Mouse (Mus musculus): ENCODE data around the gene Eid3.

Gene Eid3

DNA sequence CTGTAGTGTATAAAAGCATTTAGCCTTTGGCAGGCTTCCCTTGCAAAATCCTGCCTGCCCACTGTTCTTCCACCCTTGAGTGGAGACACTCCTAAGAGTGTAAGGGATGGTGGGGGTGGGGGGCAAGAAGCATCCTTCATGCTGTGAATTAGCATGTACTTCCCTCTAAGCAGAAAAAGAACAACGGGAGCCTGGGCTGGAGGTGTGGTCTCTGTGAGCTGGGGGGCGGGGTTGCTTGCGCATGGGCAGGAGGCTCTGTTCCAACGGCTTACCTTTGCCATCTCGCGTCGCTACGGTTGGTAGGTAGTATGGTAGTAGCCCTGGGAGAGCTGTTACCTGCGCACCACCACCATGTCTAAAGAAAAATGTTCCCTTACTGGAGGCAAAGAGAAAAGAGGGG, at the start of gene Eid3:
Gene Eid3, plus strand, starts transcription at position 271 of the 400 bp plus-strand sequence.
- in situ Hi-C loops (cut with MboI, MseI): loop anchor here (10.0 kb wide), 1 partner anchor 222 kb away; no protein-coding TSS in a partner anchor

DNA sequence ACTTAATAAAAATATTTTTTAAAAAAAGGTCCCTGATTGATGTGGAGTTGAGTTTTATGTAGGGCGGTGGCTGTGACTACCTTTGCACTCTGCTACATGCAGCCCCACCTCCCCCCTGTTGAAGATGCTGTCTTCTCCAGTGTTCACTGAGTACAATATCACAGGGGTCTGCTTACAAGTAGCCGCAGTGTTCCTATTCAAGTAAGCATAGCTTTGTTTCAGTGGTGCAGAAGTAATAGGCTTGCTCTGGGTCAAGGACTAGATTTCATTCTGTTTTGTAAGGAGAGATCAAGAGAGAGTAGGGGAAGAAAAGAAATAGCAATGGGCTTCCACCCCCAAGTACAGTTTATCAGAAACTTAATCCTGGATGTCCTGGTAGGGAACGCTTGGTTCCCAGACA, 48.9 kb upstream of the Eid3 start:
- in situ Hi-C loops (cut with MboI, MseI): no loop called here

DNA sequence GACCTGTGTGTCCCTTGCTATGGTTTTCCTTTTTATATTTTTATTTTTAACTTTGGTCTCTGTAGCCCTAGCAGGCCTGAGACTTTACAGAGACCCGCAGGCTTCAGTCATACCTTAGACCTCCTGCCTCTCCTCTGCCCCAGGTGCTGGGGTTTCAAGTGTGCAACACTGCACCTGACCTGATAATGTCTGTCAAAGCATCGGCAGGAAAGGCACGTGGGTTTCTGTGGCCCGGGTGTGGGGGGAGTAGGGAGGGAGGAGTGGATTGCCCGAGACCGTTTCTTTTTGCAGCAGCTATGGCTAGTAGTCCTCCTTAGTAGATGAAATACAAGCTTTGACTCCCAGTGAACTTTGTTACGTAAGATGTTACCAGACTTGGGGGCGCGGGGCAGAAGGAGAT, 48.5 kb upstream of the Eid3 start:
- in situ Hi-C loops (cut with MboI, MseI): no loop called here

DNA sequence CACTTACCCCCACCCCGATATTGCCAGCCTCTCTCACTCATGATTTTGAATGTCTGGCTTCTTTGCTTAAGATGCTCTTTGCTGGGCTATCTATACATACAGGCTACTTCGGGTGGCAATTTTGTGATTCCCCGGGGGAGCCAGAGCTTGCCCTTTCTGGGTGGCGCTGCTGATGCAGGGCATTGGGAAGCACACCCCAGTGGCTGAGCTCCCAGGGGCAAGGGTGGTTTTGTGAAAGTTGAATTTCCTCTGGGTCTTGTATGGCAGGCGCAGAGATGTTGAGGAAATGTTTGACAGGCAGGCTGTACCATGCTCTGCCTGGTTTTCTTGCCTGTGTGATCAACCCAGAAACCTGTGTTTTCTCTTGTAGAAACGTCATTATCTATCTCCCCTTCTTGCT, 47.8 kb upstream of the Eid3 start:
- in situ Hi-C loops (cut with MboI, MseI): no loop called here

DNA sequence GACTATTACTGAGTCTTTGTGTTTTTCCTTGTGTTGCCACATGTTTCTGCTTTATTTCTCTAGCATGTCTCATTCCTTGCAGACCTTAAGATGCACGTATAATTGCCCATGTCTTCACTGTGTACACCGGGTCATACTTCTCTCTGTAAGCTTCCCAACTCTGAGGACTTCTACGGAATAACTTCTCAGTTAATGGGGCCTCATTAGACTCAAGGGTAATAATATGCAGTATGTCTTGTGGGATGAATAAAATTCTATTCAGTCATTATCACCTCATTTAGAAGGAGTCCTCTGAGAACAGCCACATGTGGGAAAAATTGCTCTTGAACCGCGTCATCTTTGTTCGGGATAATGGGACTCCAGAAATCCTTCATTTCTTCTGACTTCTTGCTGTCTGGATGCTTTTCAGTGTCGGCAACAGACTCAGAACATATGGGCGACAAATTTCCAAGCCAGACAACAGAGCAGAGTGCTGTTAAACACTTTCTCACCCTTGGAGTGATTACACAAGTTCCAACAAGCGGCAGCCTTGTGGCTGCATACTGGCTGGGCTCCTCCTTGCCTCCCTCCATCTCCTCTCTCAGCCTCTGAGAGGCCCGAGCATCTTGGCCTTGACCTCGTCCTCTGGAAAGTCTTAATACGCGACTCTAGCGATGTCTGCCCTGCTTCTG, 43.2 kb upstream of the Eid3 start:
- in situ Hi-C loops (cut with MboI, MseI): no loop called here

DNA sequence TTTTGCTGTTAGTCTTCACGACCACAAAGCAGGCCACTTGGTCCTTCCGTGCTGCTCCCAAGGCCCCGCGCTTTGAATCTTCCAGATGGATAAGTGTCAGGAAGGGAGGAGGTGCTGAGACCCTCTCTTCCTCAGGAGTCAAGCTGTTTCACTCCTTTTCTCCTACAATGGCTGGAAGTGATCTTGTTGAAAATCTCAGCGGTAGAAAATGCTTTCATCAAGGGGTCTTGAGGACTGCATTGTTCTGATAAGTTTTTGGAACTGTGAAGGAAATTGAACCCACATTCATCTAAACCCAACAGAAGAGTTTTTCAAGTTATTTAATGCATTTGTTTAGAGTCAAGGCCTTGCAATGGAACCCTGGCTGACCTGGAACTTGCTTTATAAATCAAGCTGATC, 42.6 kb upstream of the Eid3 start:
- in situ Hi-C loops (cut with MboI, MseI): no loop called here

DNA sequence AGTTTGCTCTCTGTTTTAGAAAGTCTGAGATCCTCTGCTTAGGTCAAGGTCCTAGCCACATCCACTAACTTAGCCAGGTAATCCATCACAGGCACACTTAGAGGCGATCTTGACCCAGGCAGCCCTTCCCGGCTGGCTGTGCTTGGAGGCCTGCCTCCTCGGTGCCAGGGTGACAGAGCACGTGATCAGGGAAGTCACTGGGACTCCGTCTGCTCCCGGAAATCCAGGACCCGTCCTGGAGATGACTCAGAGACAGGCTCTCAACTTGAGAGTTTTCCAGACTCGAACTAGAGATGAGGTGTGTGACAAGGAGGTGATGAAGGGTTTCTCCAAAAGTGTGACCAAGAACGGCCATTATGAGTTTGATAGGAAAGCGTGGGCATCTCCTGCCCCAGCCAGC, 41.9 kb upstream of the Eid3 start:
- in situ Hi-C loops (cut with MboI, MseI): no loop called here

DNA sequence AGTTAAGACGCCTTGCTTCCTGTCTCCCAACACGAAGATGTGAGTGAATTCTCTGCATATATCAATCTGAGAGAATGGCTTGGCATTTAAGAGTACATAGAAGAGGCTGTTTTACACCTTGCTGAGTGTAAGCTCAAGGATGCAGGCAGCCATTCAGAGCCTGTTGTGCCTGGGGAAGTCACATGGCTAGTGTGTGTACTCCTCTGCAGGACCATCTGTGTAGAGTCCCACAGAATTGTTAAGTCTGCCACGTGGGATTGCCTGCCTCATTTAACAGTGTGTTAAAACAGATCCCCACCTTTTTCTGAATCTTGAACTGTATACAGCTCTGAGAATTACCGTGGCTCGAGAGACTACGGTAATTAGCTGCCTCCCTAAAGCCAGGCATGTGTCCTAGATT, 39.9 kb upstream of the Eid3 start:
- in situ Hi-C loops (cut with MboI, MseI): no loop called here

DNA sequence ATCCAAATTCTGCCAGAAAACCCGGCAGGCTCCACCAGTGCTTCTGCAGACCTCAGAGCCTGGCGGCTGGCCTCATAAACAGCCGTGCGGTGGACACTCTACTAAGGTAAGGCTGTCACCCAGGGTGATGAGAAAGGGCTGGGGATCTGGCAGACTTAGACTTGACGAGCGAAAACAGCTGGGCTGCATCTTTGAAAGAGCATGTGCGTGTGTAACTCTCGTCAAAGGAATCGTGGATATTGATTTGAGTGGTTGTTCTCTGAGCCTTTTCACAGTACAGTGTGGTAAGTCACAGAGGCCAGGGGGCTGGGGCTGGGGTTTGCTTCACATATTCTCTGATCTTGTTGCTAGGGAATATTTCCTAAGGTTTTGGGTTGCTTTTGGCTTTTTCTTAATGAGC, 32.5 kb upstream of the Eid3 start, which contains the start of gene Txnrd1:
Gene Txnrd1, plus strand, starts transcription at position 26 of the 400 bp plus-strand sequence.
- in situ Hi-C loops (cut with MboI, MseI): no loop called here

DNA sequence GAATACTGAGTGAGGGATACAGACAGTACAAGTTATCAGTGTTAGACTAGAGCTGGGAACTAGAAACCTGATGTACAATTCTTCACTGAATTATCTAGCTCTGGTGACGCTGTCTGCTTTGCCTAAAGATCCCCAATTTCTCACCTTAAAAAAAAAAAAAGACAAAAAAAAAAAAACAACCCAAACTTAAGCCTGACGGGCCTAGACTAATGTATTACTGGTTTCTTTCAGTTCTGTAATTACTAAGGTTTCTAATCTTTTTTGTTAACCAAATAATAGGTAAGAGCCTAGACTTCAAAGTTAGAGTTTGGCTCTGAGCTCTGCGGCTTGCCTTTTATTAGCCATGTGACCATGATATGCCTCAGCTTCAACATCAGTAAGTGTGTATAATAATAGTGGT, 30.5 kb upstream of the Eid3 start:
- in situ Hi-C loops (cut with MboI, MseI): no loop called here

DNA sequence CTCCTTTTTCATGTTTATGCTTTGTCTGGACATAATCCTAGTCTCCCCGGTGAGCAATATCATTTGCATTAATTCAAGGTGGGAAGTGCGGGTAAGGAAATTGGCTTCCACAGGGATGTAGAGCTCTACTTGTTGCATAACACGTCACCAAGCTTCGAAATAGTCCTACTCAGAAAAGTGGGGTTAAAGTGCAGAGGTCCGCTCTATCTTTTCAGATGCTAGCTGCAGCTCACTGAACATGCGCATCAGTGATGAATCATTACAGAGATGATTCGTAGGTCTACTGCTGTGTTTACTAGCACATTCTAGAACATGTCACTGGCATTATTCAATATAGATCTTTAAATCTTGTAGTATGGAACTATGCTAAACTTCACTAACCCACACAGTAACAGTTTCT, 28.0 kb upstream of the Eid3 start:
- in situ Hi-C loops (cut with MboI, MseI): no loop called here

DNA sequence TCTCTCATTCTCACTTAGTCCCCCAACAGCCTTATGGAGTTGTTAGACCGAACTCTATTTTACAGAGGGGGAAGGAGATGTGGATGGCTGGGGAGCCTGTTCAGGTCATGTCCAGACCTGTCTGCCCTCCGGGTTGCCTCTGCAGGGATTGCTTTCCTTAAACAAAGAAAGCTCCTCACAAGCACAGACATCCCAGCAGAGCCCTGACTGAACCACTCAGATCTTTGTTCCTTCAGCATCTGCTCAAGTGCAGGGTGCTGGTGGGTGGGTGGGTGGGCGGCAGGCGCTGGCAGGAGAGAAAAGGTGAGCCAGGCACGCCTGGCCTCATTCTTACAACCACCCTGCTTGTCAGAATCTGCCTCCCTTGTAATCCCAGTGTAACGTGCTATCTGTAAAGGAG, 22.3 kb upstream of the Eid3 start:
- in situ Hi-C loops (cut with MboI, MseI): no loop called here

DNA sequence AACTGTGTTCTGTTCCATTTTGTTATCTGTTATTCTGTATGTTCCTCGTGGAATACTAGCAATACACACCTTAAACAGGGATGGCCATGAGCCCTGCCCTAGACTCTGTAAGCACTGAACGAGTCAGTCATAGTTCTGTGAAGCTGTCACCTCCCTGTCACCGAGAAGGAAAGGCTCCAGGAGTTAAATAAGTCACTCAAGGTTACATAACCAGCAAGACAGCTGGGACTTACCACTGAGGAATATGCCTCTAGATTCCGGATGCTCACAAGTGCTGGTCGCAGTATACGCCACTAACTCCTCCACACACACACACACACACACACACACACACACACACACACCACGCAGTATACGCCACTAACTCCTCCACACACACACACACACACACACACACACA, 21.7 kb upstream of the Eid3 start:
- in situ Hi-C loops (cut with MboI, MseI): no loop called here

DNA sequence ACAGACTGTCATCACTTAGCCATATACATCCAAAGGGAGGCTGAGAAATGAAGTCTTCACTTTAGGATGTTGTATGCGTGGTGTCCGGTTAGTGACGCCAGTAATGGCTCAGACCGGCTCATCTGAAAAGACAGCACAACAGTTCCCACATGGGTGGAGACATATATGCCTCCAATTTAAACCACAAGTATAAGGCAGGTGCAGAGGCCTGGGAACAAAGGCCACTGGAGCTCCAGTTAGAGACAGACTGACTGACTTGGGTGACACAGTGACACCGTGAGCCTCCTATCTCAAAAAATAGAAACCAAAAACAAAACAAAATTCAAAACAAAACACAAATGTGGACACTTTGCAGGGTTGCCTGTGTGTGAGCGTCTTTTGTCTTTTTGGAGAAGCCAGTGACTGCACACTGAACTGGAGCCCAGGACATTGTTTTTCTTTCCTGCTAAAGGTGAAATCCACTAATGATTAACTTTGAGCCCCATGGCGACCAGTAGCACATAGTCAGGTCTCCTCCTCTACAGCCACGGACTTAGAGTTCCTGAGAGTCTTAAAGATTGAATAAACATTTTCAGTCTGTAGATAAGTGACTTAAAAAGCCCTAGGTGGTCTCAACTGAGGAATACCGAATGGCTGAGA, 18.5 kb upstream of the Eid3 start:
- in situ Hi-C loops (cut with MboI, MseI): no loop called here

DNA sequence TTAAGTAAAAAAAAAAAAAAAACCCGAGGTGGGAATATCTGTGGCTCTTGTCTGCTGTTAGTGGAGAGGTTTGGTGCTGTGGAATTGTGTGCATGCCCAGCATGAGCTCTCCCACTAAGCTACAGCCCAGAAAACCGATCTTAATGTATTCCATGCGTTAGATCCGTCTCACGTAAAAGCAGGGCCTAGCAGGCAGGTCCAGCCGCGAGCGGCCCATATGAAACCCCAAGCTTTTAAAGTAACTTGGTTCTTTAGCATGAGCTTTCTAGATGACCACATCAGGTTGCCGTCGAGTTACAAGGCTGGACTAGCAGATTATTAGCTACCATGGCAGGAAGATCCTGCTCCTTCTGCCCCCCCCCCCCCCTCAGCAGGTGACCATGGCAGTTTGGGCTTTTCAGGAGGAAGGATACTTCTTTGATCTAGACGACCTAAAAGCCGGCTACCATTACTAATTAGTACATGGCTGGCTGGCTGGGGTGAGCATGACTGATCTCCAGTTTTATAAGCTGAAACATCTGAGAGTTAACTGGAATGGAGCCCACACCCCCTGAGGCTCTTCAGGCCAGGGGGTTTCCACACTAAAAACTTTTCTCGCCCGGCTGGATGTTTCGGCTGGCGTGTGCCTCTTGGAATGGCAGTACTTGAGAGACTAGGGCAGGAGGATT, 16.6 kb upstream of the Eid3 start:
- in situ Hi-C loops (cut with MboI, MseI): no loop called here

DNA sequence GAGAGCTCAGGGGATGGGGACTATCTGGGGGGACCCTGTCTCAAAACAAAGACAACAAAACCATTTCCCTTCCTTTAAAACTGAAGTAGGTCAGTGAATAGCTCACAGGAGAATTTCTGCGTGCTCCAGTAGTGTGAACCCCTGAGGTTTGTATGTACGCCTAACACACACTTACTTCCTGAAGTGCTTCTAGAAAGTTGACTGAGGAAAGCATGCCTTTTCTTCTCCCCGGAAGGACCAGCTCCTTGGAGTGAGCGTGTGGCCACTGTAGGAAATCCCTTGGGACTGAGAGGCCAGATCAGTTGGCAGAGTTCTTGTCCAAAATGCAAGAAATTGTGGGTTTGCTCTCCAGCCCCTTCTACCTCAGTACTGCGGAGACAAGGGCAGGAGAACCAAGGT, 16.1 kb upstream of the Eid3 start:
- in situ Hi-C loops (cut with MboI, MseI): no loop called here

DNA sequence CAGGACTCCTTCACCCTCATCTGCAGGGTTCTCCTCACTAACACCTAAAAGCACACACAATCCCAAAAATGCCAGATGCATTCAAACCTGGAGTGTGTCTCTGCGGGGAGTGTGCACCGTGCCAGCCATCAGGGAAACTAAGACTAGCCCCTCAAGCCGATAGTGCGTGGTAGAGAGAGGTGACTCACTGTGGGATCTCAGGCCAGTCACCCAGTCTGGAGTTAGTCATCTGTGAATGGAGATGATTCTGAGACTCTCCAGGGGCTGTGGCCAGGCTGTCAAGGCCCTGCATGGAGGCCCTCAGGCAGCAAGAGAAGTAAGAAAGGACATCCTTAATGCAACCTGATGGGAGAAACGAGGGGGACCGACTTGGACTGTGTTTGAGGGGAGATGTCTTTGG, 14.7 kb upstream of the Eid3 start:
- in situ Hi-C loops (cut with MboI, MseI): no loop called here

DNA sequence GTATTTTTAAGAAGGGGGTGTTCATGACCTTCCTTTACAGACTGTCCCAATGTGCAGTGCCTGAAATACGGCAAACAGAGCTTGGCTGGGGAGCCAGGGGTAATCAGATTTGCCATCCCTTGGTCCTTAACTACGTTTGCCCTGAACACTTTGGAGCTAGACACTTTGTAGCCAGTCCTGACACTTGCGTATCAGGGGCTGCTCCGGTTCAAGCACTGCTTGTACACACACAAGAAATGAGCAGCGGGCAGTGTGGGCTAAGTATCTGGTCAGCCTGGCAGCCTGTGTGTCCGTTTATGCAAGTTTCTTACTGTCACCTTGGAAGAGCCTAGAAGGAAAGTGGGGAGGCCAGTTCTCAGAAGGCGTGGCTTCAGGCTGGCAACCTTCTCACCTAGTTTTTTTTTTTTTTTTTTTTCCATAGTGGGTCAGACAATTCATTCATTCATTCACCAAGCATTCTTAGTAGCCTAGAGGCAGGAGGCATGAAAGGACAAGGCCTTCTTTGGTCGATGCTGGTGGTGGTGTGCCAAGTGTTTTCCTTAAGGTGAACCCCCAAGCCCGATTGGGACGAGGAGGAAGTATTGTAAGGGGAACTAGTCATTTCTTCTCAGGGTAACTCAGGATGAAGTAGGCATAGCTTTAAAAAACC, 8.3 kb upstream of the Eid3 start:
- in situ Hi-C loops (cut with MboI, MseI): loop anchor here (5.0 kb wide), 1 partner anchor 46 kb away; no protein-coding TSS in a partner anchor

DNA sequence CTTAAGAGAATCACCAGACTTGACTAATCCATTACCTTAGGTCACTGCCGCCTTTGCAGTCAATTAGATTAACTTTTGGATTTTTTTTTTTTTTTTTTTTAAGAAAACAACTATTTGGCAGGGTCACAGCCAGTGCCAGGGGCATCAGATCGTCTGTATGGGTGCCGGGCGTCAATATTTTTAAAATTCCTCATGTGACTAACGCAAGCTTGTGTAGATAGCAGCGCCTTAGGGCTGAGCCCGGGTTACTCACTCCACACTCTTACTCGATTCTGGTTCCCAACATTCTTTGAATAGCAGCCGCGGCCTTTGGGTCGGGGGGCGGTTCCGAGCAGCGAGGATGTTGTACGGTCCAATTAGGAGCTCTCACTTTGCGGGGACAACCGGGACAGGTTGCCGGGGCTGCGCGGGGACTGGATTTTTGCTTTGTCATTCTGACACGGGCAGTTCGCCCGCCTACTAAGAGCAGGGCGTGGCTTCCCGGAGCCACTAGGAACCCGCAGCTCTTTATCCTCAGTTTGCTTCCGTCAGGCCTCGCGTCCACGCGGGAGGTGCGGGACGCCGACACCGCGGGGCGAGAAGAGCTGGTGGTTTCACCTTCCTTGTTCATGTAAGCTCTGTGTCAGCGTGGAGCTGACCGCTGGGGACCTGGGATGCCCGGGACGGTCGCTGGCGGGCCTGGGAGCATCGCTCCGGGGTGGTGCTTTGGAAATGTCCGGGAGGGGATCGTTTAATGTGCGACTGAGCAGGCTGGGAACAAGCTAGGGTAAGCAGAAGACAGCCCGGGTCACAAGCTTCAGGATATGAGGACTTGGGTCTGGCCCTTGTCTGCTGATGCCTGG, 7.5 kb upstream of the Eid3 start:
- in situ Hi-C loops (cut with MboI, MseI): loop anchor here (5.0 kb wide), 1 partner anchor 47 kb away; no protein-coding TSS in a partner anchor

DNA sequence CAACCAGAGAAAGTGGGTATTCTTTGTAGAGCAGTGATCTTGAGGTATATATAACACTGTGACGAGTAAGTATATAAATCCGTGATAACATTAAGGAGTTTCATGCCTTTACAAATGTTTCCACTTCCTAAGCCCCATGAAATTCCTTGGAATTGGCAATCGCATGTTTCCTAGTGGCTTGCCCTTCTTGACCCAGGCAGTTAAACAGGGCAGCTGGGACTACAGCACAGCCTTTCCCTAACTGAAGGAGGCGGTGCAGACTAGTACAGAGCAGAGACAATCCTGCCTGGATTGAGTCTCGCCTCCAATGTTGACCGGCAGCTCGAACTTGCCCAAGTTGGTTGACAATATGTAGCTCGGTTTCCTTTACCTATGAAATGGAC, 6.9 kb upstream of the Eid3 start:
- in situ Hi-C loops (cut with MboI, MseI): loop anchor here (5.0 kb wide), 1 partner anchor 47 kb away; no protein-coding TSS in a partner anchor

DNA sequence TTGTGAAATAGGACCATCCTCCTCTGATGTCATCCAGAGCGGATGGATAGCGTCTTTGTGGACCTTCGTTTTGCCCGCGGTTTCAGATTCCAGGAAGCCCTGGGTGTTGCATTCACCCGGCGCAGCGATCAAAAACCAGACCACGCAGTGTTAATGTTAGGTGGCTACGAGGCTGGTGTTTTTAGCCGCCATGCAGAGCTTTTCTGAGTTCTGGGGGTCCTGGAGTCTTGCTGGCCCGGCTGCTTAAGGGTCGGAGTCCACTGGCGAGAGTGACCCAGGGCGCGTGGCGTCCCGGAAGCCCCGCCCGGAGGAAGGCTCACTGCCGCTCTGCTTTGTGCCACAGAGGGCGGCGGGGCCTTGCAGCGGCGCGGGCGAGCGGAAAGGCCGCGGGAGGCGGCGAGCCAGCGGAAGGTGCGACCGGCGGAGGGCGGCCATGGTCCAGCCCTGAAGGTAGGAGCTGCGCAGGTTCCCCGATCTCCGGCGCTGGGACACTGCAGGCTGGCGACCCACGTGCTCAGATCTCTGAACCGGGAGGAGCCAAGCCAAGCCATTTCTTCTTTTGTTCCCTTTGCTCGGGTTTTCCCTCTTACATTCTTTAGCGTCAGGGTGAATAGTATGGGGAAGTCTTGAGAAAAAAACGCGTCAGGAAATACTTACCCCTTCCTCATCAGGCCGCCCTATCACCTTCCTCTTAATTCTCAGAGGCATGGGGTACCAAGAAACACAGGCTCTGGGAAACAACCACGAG, 6.1 kb upstream of the Eid3 start:
- in situ Hi-C loops (cut with MboI, MseI): loop anchor here (10.0 kb wide), 1 partner anchor 216 kb away; no protein-coding TSS in a partner anchor
